Mouse (Mus musculus) CH12.LX (cell line): Measurements from ENCODE around the gene Rps6ka2. TPM values are rescaled to one million over a fixed set of nuclear protein-coding genes. Genes with fewer than 3 reads are reported as not detected.
A peak's percentile ranks its signal among the peaks of the same experiment; 100 is the strongest.
"Not testable (repeated sequence)": the region's sequence is repeated elsewhere in the genome, so short reads cannot be mapped to it uniquely, and the experiment has no call there.

Experiments
- DNase-seq: peaks from one replicate; pipeline ENCODE4 v3.0.0-alpha.2; 2013; ENCODE audit errors: extremely low read depth
- H3K27ac ChIP-seq: 2 replicates; pipeline ENCODE4 v1.5.1; 2012; ENCODE audit warnings: low read depth, mild to moderate bottlenecking, control low read depth, moderate library complexity; ENCODE audit not compliant: insufficient read depth
- H3K27me3 ChIP-seq: replicated peaks from 2 replicates; pipeline ENCODE3; 2012; ENCODE audit warnings: inconsistent platforms
- H3K36me3 ChIP-seq, 2 experiments: replicated peaks in 1 of 2; 2 replicates each; pipeline versions ENCODE3 to v1.6.1; 2012; ENCODE audit warnings: inconsistent platforms in 1 of 2, low read length in 1 of 2, mild to moderate bottlenecking in 1 of 2, mixed read lengths in 1 of 2, moderate library complexity in 1 of 2; ENCODE audit not compliant: control insufficient read depth in 1 of 2, insufficient read depth in 1 of 2
- H3K4me1 ChIP-seq, 2 experiments: 2 replicates each; pipeline ENCODE4 v1.6.1; 2012; ENCODE audit warnings: inconsistent platforms in 1 of 2, moderate library complexity in 1 of 2; ENCODE audit not compliant: insufficient read depth in 2 of 2, control insufficient read depth in 1 of 2
- H3K4me2 ChIP-seq: 2 replicates; pipeline ENCODE4 v1.6.1; 2012; ENCODE audit warnings: low read depth, mild to moderate bottlenecking, control low read depth; ENCODE audit not compliant: poor library complexity, insufficient read depth, severe bottlenecking
- H3K4me3 ChIP-seq, 3 experiments: fragments of 150-350 bp in 1 of 3; sonication (generic) in 1 of 3; replicated peaks in 1 of 3; 2 replicates each; pipeline versions ENCODE3 to v1.5.1; 2011 to 2012; ENCODE audit warnings: low read depth in 2 of 3, low read length in 2 of 3, mild to moderate bottlenecking in 2 of 3, moderate library complexity in 2 of 3, control low read depth in 1 of 3, improper control_type of control experiment in 1 of 3, inconsistent platforms in 1 of 3, mixed read lengths in 1 of 3; ENCODE audit not compliant: poor library complexity in 1 of 3
- H3K79me2 ChIP-seq: replicated peaks from 2 replicates; pipeline ENCODE4 v1.6.1; 2012; ENCODE audit warnings: mild to moderate bottlenecking, moderate library complexity; ENCODE audit not compliant: control insufficient read depth, poor library complexity, insufficient read depth, severe bottlenecking; ENCODE audit errors: extremely low read depth
- H3K9ac ChIP-seq: 2 replicates; pipeline ENCODE4 v1.6.1; 2012; ENCODE audit warnings: low read depth, mild to moderate bottlenecking, control low read depth, moderate library complexity; ENCODE audit not compliant: insufficient read depth
- H3K9me3 ChIP-seq: replicated peaks from 2 replicates; pipeline ENCODE3; 2012; ENCODE audit warnings: low read length, inconsistent platforms, mixed read lengths
- BHLHE40 ChIP-seq: IDR thresholded peaks from 2 replicates; pipeline ENCODE4 v1.6.1; 2011; ENCODE audit warnings: mild to moderate bottlenecking, low read depth, low read length, improper control_type of control experiment
- CHD1 ChIP-seq: IDR thresholded peaks from 2 replicates; pipeline ENCODE4 v1.6.1; 2012; ENCODE audit warnings: low read depth, low read length, improper control_type of control experiment, inconsistent platforms
- CTCF ChIP-seq, 2 experiments: IDR thresholded peaks in 1 of 2; conservative IDR thresholded peaks in 1 of 2; 2 replicates each; pipeline ENCODE4 v1.5.1; 2011 to 2012; ENCODE audit warnings: low read depth in 2 of 2, low read length in 2 of 2, improper control_type of control experiment in 1 of 2, inconsistent platforms in 1 of 2, mild to moderate bottlenecking in 1 of 2, moderate library complexity in 1 of 2
- EP300 ChIP-seq: IDR thresholded peaks from 2 replicates; pipeline ENCODE4 v1.6.1; 2011; ENCODE audit warnings: low read length, improper control_type of control experiment
- ETS1 ChIP-seq: conservative IDR thresholded peaks from 2 replicates; pipeline ENCODE4 v1.6.1; 2012; ENCODE audit warnings: low read depth, mild to moderate bottlenecking, inconsistent platforms, low read length, improper control_type of control experiment, moderate library complexity
- IRF4 ChIP-seq: IDR thresholded peaks from 2 replicates; pipeline ENCODE4 v1.6.1; 2014; ENCODE audit warnings: low read depth, mild to moderate bottlenecking, inconsistent platforms, low read length, improper control_type of control experiment
- MAX ChIP-seq: IDR thresholded peaks from 2 replicates; pipeline ENCODE4 v1.6.1; 2011; ENCODE audit warnings: low read length, improper control_type of control experiment
- MEF2A ChIP-seq: IDR thresholded peaks from 2 replicates; pipeline ENCODE4 v1.6.1; 2014; ENCODE audit warnings: low read depth, mild to moderate bottlenecking, inconsistent platforms, low read length, improper control_type of control experiment, borderline replicate concordance
- MXI1 ChIP-seq: IDR thresholded peaks from 2 replicates; pipeline ENCODE4 v1.6.1; 2011; ENCODE audit warnings: mild to moderate bottlenecking, low read depth, low read length, improper control_type of control experiment
- MYC ChIP-seq: IDR thresholded peaks from 2 replicates; pipeline ENCODE4 v1.6.1; 2011; ENCODE audit warnings: low read depth, mild to moderate bottlenecking, improper control_type of control experiment, low read length
- RAD21 ChIP-seq: IDR thresholded peaks from 2 replicates; pipeline ENCODE4 v1.6.1; 2011; ENCODE audit warnings: low read depth, mild to moderate bottlenecking, low read length, improper control_type of control experiment, moderate library complexity
- SMC3 ChIP-seq: IDR thresholded peaks from 2 replicates; pipeline ENCODE4 v1.6.1; 2011; ENCODE audit warnings: low read depth, low read length, improper control_type of control experiment
- TCF12 ChIP-seq: IDR thresholded peaks from 2 replicates; pipeline ENCODE4 v1.6.1; 2014; ENCODE audit warnings: low read depth, mild to moderate bottlenecking, inconsistent platforms, low read length, improper control_type of control experiment
- USF2 ChIP-seq: conservative IDR thresholded peaks from 2 replicates; pipeline ENCODE4 v1.6.1; 2011; ENCODE audit warnings: low read depth, low read length, improper control_type of control experiment
- ZKSCAN1 ChIP-seq: IDR thresholded peaks from 2 replicates; pipeline ENCODE4 v1.6.1; 2012; ENCODE audit warnings: low read depth, inconsistent platforms, low read length, improper control_type of control experiment, borderline replicate concordance
- ZNF384 ChIP-seq: IDR thresholded peaks from 2 replicates; pipeline ENCODE4 v1.6.1; 2012; ENCODE audit warnings: low read depth, low read length, improper control_type of control experiment, inconsistent platforms
- dilution Hi-C: fragments of 300-500 bp; cut with MboI; formaldehyde crosslinking; loops from 2 replicates; pipeline ENCODE4 v1.14.3; 2020; ENCODE audit warnings: low sequenced_read_pairs; ENCODE audit not compliant: extremely low pct_unique_long_range_greater_than_20kb, extremely low pct_ligation_motif_present
- in situ Hi-C: fragments of 300-500 bp; cut with MboI; formaldehyde crosslinking; loops from 3 replicates; pipeline ENCODE4 v1.14.3; 2019; ENCODE audit warnings: low sequenced_read_pairs, low pct_ligation_motif_present, low pct_unique_long_range_greater_than_20kb, mixed read lengths
- polyA plus RNA-seq: library from polyadenylated mRNA; unstranded; fragments of >175 nt; gene quantifications from 2 replicates; pipeline ENCODE4 v1.2.1, GENCODE M21; 2012; ENCODE audit warnings: low read depth; ENCODE audit not compliant: insufficient read length
- total RNA-seq, 2 experiments: library from RNA; depleted of rRNA; stranded (reverse); fragments of 300-350 nt in 1 of 2; fragments of >200 nt in 1 of 2; gene quantifications; 2 replicates each; pipeline ENCODE4 v1.2.3; 2012 to 2014

Gene Rps6ka2
- total and polyA plus RNA-seq, 3 experiments = 0.64 to 1.4 (median 0.91) TPM

DNA sequence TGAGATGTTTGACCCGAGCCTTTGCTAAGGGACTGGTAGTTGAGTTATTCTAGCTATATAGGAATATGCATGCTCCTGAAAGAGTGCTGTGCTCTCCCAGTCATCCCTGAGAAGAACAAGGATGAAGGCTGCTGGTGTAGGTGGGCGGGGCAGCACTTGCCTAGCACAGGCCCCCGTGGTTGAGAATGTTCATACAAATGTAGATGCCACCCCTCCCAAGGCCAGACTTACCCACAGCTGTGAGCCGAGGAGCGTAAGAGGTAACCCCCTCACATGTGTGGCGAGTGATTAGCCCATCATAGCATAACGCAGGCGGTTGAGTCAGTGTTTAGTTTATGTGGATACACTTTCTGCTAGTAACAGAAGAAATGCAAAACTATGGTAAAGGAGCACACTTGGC lies 34.6 kb upstream of the Rps6ka2 start:
- H3K4me3 ChIP-seq, H3K4me2 ChIP-seq, DNase-seq, in situ Hi-C loops, H3K4me1 ChIP-seq, H3K9me3 ChIP-seq, H3K27me3 ChIP-seq, H3K27ac ChIP-seq, H3K79me2 ChIP-seq, H3K36me3 ChIP-seq, dilution Hi-C loops, H3K9ac ChIP-seq: not testable (repeated sequence)

DNA sequence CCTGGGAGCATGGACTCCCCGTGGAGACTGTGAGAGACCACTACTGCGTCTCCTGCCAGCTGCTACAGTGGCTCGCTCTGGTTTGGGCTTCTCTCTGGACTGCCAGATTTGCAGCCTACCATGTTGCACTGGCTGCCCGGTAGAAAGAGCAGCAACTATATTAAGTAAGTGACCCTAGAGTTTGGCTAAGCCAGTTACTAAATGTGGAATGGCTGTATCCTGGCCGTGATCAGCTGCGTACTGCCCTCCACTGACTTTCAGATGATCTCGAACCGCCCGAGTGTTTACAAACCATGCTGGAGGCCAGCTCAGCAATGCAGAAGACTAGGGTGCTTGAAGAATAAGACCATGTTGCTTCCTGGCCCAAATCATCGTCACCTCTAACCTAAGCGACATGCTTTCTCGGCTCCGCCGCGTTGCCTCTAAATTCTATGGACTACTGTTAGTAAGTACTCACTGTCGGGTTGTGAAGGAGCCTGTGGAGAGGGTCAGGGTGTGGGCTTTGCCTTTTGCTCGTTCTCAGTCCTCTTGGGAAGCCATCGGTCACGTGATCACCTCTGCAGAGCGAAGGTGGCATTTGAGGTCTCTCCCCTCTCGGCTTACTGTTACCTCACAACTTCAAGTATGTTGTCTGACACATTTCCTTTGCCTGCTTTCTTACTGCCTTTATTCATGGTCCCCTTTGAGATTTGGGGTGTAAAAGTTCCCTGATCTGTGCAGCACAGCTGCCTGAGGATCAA lies 31.6 kb upstream of the Rps6ka2 start:
- dilution Hi-C loops (no loop called here), in situ Hi-C loops (no loop called here)
- Histone ChIP-seq H3K4me2 (no peak overlapping the region), H3K4me1 (peaks cover 6 to 16% of the 10 kb centered on the region in 2 experiments), H3K36me3 (no peaks in the 10 kb centered on the region), H3K4me3 (no peak overlapping the region), H3K79me2 (no peaks in the 10 kb centered on the region), H3K9me3 (no peaks in the 10 kb centered on the region), H3K27me3 (peaks cover 3% of the 10 kb centered on the region), H3K27ac (no peak overlapping the region), H3K9ac (no peak overlapping the region)
- TF ChIP-seq MYC (no peak), IRF4 (no peak), EP300 (no peak)
- DNase-seq = no peak

DNA sequence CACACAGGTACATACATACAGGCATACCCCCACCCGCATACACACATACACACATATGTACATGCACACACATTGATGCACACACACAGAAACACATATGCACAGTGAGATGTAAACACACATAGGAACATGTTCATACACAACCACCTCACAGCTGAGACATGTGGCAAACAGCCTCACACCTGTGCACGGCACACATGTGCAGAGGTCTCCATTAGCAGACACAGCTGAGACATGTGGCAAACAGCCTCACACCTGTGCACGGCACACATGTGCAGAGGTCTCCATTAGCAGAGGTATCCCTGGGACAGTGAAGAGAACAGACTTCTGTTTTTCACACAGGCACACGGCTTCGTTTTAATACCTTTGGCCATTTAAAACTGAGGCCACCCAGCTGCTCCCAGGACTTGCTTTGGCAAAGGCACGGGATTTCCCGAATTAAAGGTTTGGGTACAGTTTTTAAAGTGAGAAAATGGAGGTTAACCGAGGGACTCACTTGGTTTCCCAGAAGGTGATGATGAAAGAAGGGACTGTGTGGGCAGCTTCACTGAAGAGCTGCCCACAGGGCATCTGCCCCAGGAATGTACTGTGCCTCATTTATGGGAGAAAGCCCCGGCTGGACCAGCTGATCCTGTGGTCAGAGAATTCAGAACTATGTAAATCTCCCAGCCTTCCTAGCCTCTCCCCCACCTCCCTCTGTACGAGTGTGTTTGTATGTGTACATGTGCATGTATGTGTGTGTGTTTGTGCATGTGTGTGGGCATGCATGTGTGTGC lies 29.3 kb upstream of the Rps6ka2 start:
- no peaks in the 10 kb centered on the region for H3K36me3 ChIP-seq
- peaks cover 6 to 16% of the 10 kb centered on the region in 2 experiments for H3K4me1 ChIP-seq
- H3K4me3 ChIP-seq = no peak overlapping the region
- H3K27me3 ChIP-seq = peaks cover 5% of the 10 kb centered on the region
- dilution Hi-C loops (no loop called here), in situ Hi-C loops (no loop called here)
- H3K9me3 ChIP-seq = no peaks in the 10 kb centered on the region
- DNase-seq = no peak
- H3K27ac ChIP-seq = no peak overlapping the region
- H3K9ac ChIP-seq = no peak overlapping the region
- H3K79me2 ChIP-seq = no peaks in the 10 kb centered on the region
- no peak overlapping the region for H3K4me2 ChIP-seq
- TF ChIP-seq ZNF384 = no peak

DNA sequence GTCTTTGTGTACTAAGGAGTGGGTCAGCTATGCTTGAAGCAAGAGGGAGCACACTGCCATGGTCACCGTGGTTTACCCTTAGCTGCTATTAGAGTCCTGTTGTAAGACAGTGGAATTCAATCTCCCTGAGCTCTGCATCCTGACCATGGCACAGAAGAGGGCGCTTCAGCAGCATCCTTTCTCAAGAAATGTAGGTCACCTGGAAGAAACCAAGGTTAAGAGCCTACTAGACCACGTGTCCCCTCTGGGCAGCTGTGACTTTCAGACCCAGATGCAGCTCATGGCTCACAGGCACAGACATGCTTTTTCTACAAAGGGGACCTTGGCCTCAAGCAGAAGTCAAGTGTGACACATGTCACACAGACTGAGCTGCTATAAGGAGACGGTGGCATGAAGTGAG lies 27.5 kb upstream of the Rps6ka2 start:
- H3K4me2 ChIP-seq = no peak overlapping the region
- no peaks in the 10 kb centered on the region for H3K9me3 ChIP-seq
- peak; percentile 50 for DNase-seq
- H3K36me3 ChIP-seq = no peaks in the 10 kb centered on the region
- in situ Hi-C loops = no loop called here
- H3K4me3 ChIP-seq = no peak overlapping the region
- peaks cover 6 to 16% of the 10 kb centered on the region in 2 experiments for H3K4me1 ChIP-seq
- no peak overlapping the region for H3K27ac ChIP-seq
- peaks cover 5% of the 10 kb centered on the region for H3K27me3 ChIP-seq
- H3K9ac ChIP-seq = no peak overlapping the region
- H3K79me2 ChIP-seq = no peaks in the 10 kb centered on the region
- dilution Hi-C loops = no loop called here
- peak; percentile 56; the same call in 1 of the 2 replicates for TF ChIP-seq MXI1
- peak; percentile 52 for TF ChIP-seq RAD21
- TF ChIP-seq IRF4 = 0 out of 2 replicates have a peak, but pooled peaks have one; percentile 11
- peak; percentile 40; the same call in 1 of the 2 replicates for TF ChIP-seq SMC3
- TF ChIP-seq USF2 = peak; percentile 51
- no peak for TF ChIP-seq CHD1
- 0 out of 2 replicates have a peak, but pooled peaks have one; percentile 19 for TF ChIP-seq ETS1
- TF ChIP-seq CTCF (conservative IDR thresholded peaks at IDR 0.05 in 1 of 2, IDR thresholded peaks at IDR 0.05 in 1 of 2; ENCODE audit: low read depth in 2 of 2, low read length in 2 of 2) = peak in 1 of 2 experiments; percentile 57; a peak in 2 of 4 replicates
- TF ChIP-seq ZKSCAN1 = no peak
- TF ChIP-seq MEF2A = peak; percentile 24; the same call in 1 of the 2 replicates
- TF ChIP-seq MYC = peak; percentile 78; the same call in 1 of the 2 replicates
- TF ChIP-seq TCF12 = peak; percentile 62; the same call in 1 of the 2 replicates
- TF ChIP-seq MAX = peak; percentile 92
- TF ChIP-seq BHLHE40 = peak; percentile 31; the same call in 1 of the 2 replicates
